ENCODE assay signal across 9 mouse cellular contexts in the genomic region with DNA sequence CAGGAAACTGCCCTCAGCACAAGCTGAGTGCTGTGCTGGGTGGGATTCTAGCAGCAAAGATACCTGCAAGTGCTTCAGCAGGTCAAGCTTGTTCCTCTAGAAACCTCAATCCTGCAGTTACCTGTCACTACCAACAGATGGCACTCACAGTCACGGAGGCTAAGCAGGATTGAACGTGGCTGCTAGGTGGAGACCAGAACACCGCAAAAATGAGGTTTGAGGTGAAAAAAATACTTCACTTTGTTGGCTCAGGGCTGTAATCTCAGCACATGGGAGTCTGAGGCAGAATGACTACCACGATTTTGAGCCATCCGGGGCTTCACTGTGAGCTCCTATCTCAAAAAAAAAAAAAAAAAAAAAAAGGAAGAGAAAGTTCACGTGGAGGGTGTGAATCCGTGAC. TPM values are rescaled to one million over a fixed set of nuclear protein-coding genes. Genes with fewer than 3 reads are reported as not detected.
DNase-seq lines count a peak whose midpoint lies in the region; ATAC-seq and TF ChIP-seq lines count a peak whose summit lies in the region.
"Had no signal": no experiment of that assay in that cellular context is flagged by ENCODE, and none has a peak within 500 bp of the region (broad histone marks: within the 10 kb centered on the region; RNA-seq: fewer than 3 reads in every experiment).

No protein-coding gene starts in this region.

- WGBS in kidney, embryonic 16.5 days, result 27% methylated on average over 7 of the region's 7 CpGs
- 18% methylated on average over 7 of the region's 7 CpGs for WGBS in lung, adult 2 months

- 0 out of 2 replicates have a peak, but pooled peaks have one; percentile 51 for ATAC-seq in kidney, embryonic 16.5 days (ENCODE audit: low FRiP score, low TSS enrichment)

- H3K9ac ChIP-seq in kidney, embryonic 16.5 days (replicated peaks; ENCODE audit: low read length), result no peak overlapping the region
- H3K9ac ChIP-seq: limb, embryonic 13.5 days had no signal

- no peaks in the 10 kb centered on the region for H3K36me3 ChIP-seq in kidney, embryonic 16.5 days (ENCODE audit: insufficient read depth, low read length)
- H3K36me3 ChIP-seq: limb, embryonic 13.5 days had no signal

- H3K9me3 ChIP-seq in kidney, embryonic 16.5 days (ENCODE audit: low read length), result no peaks in the 10 kb centered on the region
- H3K9me3 ChIP-seq: limb, embryonic 13.5 days had no signal

- H3K4me1 ChIP-seq in kidney, embryonic 16.5 days (ENCODE audit: insufficient read depth, low read length), result no peaks in the 10 kb centered on the region
- H3K4me1 ChIP-seq in lung, adult 2 months (ENCODE audit: control insufficient read depth, insufficient read depth, low read length), result no peaks in the 10 kb centered on the region

- intact Hi-C loops in heart, postnatal 25 days (cut with DNase I), result loop anchor here (2.0 to 10.0 kb wide), 3 partner anchors 36 to 150 kb away; no protein-coding TSS in a partner anchor

- TF ChIP-seq CTCF in lung, adult 2 months (IDR thresholded peaks at IDR 0.05; ENCODE audit: insufficient read depth, low read length), result peak; percentile 79

- H3K27me3 ChIP-seq in kidney, embryonic 16.5 days (ENCODE audit: insufficient read depth, low read length), result no peaks in the 10 kb centered on the region
- H3K27me3 ChIP-seq: limb, embryonic 13.5 days had no signal

- DNase-seq in heart, adult 11 months, result peak; percentile 90
- DNase-seq in heart, postnatal 25 days (ENCODE audit: low spot score), result no peak
- peak; percentile 11 for DNase-seq in MN1 (ENCODE audit: low spot score)
- peak; percentile 46 for DNase-seq in cerebellum, adult 11-12 months
- peak; percentile 33 to 59 for DNase-seq in frontal cortex, postnatal 36 days (ENCODE audit: low spot score in 2 of 2)
- peak; percentile 14 for DNase-seq in lung, adult 2 months
- peak; percentile 34 for DNase-seq in right cerebral cortex, postnatal 25 days

- no peak for TF ChIP-seq POLR2A in lung, adult 2 months (IDR thresholded peaks at IDR 0.05; ENCODE audit: borderline replicate concordance, extremely low read depth, low read depth, low read length)

- H3K4me2 ChIP-seq in kidney, embryonic 16.5 days (replicated peaks; ENCODE audit: low read depth, low read length), result 0 out of 2 replicates have a peak overlapping the region, but pooled peaks have one; percentile 2
- H3K4me2 ChIP-seq: limb, embryonic 13.5 days had no signal

- H3K27ac ChIP-seq in kidney, embryonic 16.5 days (ENCODE audit: low read length), result no peak overlapping the region
- H3K27ac ChIP-seq: limb, embryonic 13.5 days had no signal

- H3K4me3 ChIP-seq in kidney, embryonic 16.5 days (ENCODE audit: low read length), result no peak overlapping the region
- H3K4me3 ChIP-seq in lung, adult 2 months (replicated peaks; ENCODE audit: extremely low read depth, low read depth, low read length), result no peak overlapping the region
- H3K4me3 ChIP-seq: limb, embryonic 13.5 days had no signal

RNA-seq across cellular contexts. Expression of a gene that starts 50.4 kb away (rescaled TPM):
- total RNA-seq in heart, postnatal 25 days (2021), result not detected
- polyA plus RNA-seq in kidney, embryonic 16.5 days (2015; fragmentation: Nextera tagmentation; extraction: Ambion mirVana), result 2.8 and 2.9 TPM in 2 replicates
- polyA plus RNA-seq in lung, adult 2 months (2012; rRNA removed), result 0.04 and 0.22 TPM in 2 replicates

RNA-seq across cellular contexts. Expression of a gene that starts 52.4 kb away (rescaled TPM):
- not detected for total RNA-seq in heart, postnatal 25 days (2021)
- 0.11 TPM in 1 of 2 replicates, not detected in the other for polyA plus RNA-seq in kidney, embryonic 16.5 days (2015; fragmentation: Nextera tagmentation; extraction: Ambion mirVana)
- 1.9 and 2.4 TPM in 2 replicates for polyA plus RNA-seq in lung, adult 2 months (2012; rRNA removed)
